Mouse (Mus musculus) left cerebral cortex, postnatal 4 days (tissue): ENCODE measurements around the gene Dennd1a. TPM values are rescaled to one million over a fixed set of nuclear protein-coding genes. Genes with fewer than 3 reads are reported as not detected.

Source experiments
- DNase-seq: peaks from one replicate; pipeline ENCODE4 v3.0.0-alpha.2; 2022
- intact Hi-C: fragments of 180-260 bp; cut with DNase I; formaldehyde crosslinking; loops from one replicate; pipeline ENCODE4 v1.15.1; 2025
- total RNA-seq, 2 experiments: library from RNA; stranded (reverse); gene quantifications; 2 replicates each; pipeline ENCODE4 v1.2.3; 2021

Dennd1a gene
- total RNA-seq, 2 experiments from 2014 or later, result 70.7 to 75.7 TPM

DNA sequence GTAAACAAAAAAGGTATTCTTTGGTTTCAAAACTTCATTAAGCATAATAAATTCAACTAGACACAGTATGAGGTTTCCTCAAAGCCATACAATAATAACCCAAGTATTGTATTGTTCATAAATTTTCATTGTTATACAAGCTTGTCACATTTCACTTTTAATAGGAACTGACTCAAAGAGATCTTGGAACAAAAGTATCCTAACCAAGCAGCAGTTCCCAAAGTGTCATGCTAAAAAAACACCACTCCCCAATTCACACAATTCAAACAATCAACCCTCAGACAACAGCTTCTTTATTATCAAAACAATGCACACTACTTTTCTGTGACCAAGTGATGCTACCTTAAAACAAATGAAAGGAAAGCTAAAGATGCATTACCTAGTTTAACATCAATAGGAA lies 111.9 kb downstream of the Dennd1a start:
- intact Hi-C loops, result no loop called here
- DNase-seq, result no peak

- intact Hi-C loops, result no loop called here
- DNase-seq, result no peak
These were observed 118.6 kb downstream of the Dennd1a start for GRCm38 (mm10) chr2:38168606-38169005.

GRCm38 (mm10) chr2:38165966-38166365 lies 121.2 kb downstream of the Dennd1a start:
- intact Hi-C loops, result no loop called here
- no peak for DNase-seq

- DNase-seq, result no peak
- intact Hi-C loops, result no loop called here
These were observed 122.7 kb downstream of the Dennd1a start for GRCm38 (mm10) chr2:38164326-38165035.

- no peak for DNase-seq
- intact Hi-C loops, result no loop called here
These were observed 124.7 kb downstream of the Dennd1a start for GRCm38 (mm10) chr2:38162486-38162885.

- no peak for DNase-seq
- intact Hi-C loops, result no loop called here
These were observed 125.7 kb downstream of the Dennd1a start for GRCm38 (mm10) chr2:38161484-38161883.

- DNase-seq, result no peak
- intact Hi-C loops, result no loop called here
These were observed 127.5 kb downstream of the Dennd1a start for GRCm38 (mm10) chr2:38159736-38160135.

GRCm38 (mm10) chr2:38157002-38157401 lies 130.2 kb downstream of the Dennd1a start:
- intact Hi-C loops, result no loop called here
- no peak for DNase-seq

- no peak for DNase-seq
- intact Hi-C loops, result no loop called here
These were observed 131.2 kb downstream of the Dennd1a start for GRCm38 (mm10) chr2:38156001-38156400.

GRCm38 (mm10) chr2:38144831-38145230 lies 142.4 kb downstream of the Dennd1a start:
- DNase-seq, result no peak
- intact Hi-C loops, result loop anchor here (5.0 kb wide), 1 partner anchor 212 kb away; no protein-coding TSS in a partner anchor

DNA sequence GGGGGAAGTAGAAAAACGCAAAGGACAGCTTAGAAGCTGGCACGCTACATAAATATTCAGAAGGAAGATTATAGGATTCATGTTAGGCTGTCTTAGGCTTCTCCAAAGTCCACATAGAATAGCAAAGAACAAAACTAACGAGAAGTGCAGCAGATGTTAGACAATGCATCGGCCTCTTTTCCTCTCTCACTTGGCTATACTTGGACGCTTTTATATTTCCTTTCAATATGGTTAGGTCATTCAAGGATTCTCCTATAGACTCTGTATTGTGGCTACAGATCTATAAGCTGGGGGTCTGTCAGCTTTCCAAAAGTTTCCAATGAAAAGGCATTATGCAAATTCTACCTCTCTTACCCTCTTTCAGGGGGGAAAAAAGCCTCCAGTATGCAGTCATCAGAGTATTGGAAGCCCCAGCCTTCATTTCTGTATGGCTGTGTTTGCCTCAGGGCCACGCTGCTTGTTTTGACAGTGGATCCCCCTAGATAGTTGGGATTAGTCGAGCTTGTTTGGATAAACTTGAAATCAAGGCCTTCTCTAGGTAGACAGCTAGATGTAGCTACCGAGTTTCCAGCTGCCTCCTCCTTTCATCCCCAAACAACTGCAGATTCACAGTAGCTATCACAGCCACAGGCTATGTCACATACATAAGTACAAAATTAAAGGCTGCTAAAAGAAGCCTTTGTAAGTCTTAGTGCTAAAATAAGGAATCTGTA lies 143.0 kb downstream of the Dennd1a start:
- intact Hi-C loops, result loop anchor here (5.0 kb wide), 1 partner anchor 213 kb away; no protein-coding TSS in a partner anchor
- no peak for DNase-seq

DNA sequence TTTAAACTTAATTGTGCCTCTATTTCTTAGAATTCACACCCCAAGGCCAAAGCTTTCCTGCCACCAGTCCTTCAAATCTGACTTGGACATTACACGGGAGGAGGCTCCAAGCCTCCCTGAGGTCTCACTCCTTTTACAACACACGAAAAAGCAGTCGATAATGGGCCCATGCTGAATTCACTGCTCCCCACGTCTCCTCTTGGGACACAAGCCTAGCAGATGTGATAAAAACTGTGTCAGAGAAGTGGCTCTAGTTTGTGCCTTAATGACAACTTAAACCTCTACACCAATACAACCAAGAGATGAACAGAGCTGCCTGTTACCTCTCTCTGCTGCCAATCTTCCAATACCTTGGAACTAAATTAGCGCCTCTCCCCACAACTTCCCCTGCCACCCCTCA lies 144.3 kb downstream of the Dennd1a start:
- DNase-seq, result no peak
- intact Hi-C loops, result loop anchor here (5.0 kb wide), 1 partner anchor 214 kb away; no protein-coding TSS in a partner anchor

GRCm38 (mm10) chr2:38142210-38142609 lies 145.0 kb downstream of the Dennd1a start:
- no peak for DNase-seq
- intact Hi-C loops, result loop anchor here (5.0 kb wide), 1 partner anchor 215 kb away; no protein-coding TSS in a partner anchor

DNA sequence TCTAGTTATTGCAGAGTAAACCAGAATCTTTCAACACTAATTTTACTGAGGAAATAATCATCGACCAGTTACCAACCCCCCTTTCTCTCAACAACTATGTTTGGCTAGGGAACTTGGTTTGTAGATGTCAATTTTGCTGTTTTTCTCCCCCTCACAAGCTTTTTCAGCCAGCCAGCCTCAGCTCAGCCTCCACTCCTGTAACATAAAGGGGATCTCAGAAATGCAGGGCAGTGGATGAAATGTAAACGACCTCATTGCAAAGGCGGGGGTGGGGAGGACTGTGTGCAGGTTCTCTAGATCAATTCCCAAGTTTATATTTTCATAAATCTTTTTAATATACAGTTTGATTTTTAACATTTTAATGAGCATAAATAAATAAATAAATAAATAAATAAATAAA lies 147.7 kb downstream of the Dennd1a start:
- DNase-seq, result no peak
- intact Hi-C loops, result no loop called here

GRCm38 (mm10) chr2:38137086-38137485 lies 150.1 kb downstream of the Dennd1a start:
- intact Hi-C loops, result no loop called here
- peak; percentile 89 for DNase-seq

DNA sequence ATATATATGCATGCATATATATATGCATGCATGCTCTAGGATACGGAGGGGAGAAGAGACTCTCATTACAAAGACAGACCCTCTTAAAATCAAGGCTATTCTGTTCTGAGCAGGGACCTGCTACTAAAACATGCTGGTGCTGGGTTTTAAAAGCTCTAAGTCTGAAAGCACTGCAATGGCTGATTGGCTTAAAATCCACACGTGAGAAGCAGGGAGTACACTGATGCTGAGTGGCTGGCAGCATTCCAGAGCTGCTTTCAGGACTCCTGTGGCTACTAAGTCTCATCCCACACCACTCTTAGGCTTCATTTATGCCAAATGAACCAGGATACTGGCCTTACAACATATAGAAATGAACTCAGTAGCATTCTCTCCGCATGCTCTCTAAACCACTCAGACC lies 151.8 kb downstream of the Dennd1a start:
- intact Hi-C loops, result no loop called here
- peak; percentile 75 for DNase-seq

GRCm38 (mm10) chr2:38133036-38133825 lies 154.0 kb downstream of the Dennd1a start:
- intact Hi-C loops, result no loop called here
- DNase-seq, result no peak

DNA sequence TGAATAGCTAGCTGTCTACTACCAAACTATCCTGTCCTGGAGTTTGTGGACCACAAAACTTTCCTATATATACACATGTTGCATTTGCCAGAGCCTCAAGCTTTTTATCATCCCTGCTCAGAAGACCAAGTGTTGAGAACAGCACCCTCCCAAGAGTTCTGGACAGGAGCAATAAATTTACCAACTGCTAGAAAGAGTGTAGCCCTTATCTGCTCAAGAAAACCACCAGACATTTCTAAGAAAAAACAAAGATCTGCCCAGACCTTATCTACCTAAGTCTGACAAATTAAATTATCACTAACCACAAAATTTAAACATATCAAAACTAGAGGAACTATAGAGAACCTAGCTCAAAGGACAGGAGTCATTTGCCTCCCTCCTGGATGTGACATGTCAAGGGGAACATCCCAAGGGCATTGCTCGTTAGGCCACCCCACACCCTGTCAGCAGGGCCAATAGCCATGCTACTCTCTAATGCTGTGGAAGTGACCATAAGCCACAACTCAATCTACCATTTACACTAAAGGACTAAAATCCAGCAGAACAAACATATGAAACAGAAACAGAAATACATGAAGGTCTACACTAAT lies 154.9 kb downstream of the Dennd1a start:
- intact Hi-C loops, result no loop called here
- DNase-seq, result no peak

DNA sequence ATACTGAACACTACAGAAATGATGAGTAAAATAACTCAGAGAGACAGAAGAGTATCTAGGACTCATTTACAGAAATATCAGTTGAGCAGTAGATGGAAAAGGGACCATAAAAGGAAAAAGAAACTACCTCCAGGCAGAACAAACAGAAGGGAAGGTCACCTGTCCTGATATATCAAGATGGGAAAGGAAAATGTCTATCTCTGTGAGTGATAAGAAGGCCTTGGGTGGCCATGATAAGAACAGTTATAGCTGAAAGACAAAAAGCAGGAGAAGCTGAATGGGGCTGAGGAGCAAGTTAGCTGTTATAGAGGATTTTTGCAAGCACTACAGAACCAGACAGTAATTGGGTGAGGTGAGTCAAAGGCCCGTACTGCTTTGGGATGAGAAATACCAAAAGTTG lies 155.7 kb downstream of the Dennd1a start:
- DNase-seq, result no peak
- intact Hi-C loops, result no loop called here

DNA sequence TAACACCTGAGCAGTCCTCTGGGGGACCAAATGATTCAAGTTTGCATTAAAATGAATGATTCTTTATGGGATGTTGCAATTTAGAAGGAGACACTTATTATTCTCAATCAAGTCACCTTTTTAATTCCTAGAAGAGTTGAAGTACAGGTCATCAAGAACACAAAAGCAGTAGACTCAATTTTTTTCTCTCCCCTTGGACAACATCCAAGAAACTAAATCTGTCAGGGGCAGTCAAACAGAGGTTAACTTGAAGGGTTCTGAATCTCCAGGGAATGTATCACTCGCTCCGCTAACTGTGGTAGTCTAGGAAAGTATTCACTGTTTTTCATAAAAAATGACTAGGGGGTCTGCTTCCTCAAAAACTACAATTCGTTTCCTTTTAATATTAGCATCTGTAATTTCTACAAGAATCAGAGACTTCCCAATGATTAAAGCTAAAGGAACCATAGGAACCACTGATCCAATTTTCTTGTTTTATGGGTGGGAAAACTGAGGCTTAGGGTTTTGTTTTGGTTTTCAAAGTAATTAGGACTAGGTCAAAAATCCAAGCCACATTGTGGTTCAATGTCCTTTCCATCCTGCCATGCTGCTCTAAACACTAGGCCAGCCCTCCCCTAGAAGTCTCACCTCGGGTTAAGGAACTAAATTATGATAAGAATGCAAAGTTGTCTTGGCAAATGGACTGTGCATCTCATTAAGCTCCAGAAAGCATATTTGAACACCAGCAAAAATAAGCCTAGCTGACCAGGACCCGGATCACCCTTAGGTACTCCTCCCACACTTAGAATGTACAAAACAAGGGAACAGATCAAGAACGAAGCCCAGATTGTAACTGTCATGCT lies 157.0 kb downstream of the Dennd1a start:
- no peak for DNase-seq
- intact Hi-C loops, result no loop called here
